Mouse (Mus musculus) left cerebral cortex, adult 9 months (tissue): ENCODE data around the gene Gng2.
A peak's percentile ranks its signal among the peaks of the same experiment; 100 is the strongest.

Source experiments
- DNase-seq, 2 experiments: peaks; one replicate each; pipeline ENCODE4 v3.0.0; 2022; ENCODE audit warnings: low spot score in 2 of 2

Gng2 gene

GRCm38 (mm10) chr14:19977271-19978024 lies at the start of gene Gng2:
Gene Gng2, minus strand, starts transcription at chr14:19977627.
- DNase-seq: no peak

- DNase-seq: no peak
Observed at GRCm38 (mm10) chr14:20024888-20025719, 47.7 kb upstream of the Gng2 start.

GRCm38 (mm10) chr14:20023939-20024338 lies 46.5 kb upstream of the Gng2 start:
- no peak for DNase-seq

- DNase-seq: no peak
Observed at GRCm38 (mm10) chr14:20019486-20019885, 42.1 kb upstream of the Gng2 start.

- DNase-seq: no peak
Observed at GRCm38 (mm10) chr14:20012506-20013275, 35.3 kb upstream of the Gng2 start.

- DNase-seq: no peak
Observed at GRCm38 (mm10) chr14:20007446-20007845, 30.0 kb upstream of the Gng2 start.

GRCm38 (mm10) chr14:20004777-20005289 lies 27.4 kb upstream of the Gng2 start:
- DNase-seq: no peak

- no peak for DNase-seq
Observed at GRCm38 (mm10) chr14:19996853-19997252, 19.4 kb upstream of the Gng2 start.

GRCm38 (mm10) chr14:19995943-19996342 lies 18.5 kb upstream of the Gng2 start:
- DNase-seq: no peak

- DNase-seq: no peak
Observed at GRCm38 (mm10) chr14:19994068-19994467, 16.6 kb upstream of the Gng2 start.

GRCm38 (mm10) chr14:19993570-19993883 lies 16.1 kb upstream of the Gng2 start:
- DNase-seq: no peak

GRCm38 (mm10) chr14:19992873-19993569 lies 15.6 kb upstream of the Gng2 start:
- no peak for DNase-seq

- no peak for DNase-seq
Observed at GRCm38 (mm10) chr14:19991861-19992260, 14.4 kb upstream of the Gng2 start.

GRCm38 (mm10) chr14:19990436-19990993 lies 13.1 kb upstream of the Gng2 start:
- no peak for DNase-seq

- DNase-seq: no peak
Observed at GRCm38 (mm10) chr14:19988410-19988809, 11.0 kb upstream of the Gng2 start.

GRCm38 (mm10) chr14:19987358-19987834 lies 10.0 kb upstream of the Gng2 start:
- no peak for DNase-seq

- peak; percentile 54 to 89 for DNase-seq
Observed at GRCm38 (mm10) chr14:19986614-19987357, 9.4 kb upstream of the Gng2 start.

GRCm38 (mm10) chr14:19985912-19986613 lies 8.6 kb upstream of the Gng2 start:
- DNase-seq: no peak

- peak; percentile 50 to 52 for DNase-seq
Observed at GRCm38 (mm10) chr14:19985107-19985911, 7.9 kb upstream of the Gng2 start.
